Mouse (Mus musculus): ENCODE measurements around the gene B4galt1.

DNA sequence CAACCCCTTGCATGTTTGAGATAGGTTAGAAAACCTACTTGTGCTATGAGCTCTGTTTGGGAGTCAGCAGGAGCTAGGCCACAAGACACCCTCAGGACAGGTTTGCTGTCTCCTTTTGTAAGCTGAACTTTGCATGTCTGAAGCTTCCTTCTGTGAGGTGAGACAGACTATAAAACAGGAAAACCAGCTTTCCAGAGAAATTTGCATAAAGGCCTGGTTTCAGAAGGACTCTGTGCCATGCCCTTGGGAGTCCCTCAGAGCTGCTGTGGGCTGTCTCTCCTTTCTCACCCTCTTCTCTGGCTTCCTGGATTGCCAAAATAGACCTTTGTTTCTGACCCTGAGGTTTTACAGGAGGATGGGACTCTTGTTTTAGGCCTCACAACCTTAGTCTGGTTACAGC, 59.5 kb downstream of the B4galt1 start:
- TF ChIP-seq EP300 (IDR thresholded peaks at IDR 0.05; ENCODE audit: low read depth) (no peak), CTCF (IDR thresholded peaks at IDR 0.05; ENCODE audit: low read depth) (no peak)
